In the genomic region with DNA sequence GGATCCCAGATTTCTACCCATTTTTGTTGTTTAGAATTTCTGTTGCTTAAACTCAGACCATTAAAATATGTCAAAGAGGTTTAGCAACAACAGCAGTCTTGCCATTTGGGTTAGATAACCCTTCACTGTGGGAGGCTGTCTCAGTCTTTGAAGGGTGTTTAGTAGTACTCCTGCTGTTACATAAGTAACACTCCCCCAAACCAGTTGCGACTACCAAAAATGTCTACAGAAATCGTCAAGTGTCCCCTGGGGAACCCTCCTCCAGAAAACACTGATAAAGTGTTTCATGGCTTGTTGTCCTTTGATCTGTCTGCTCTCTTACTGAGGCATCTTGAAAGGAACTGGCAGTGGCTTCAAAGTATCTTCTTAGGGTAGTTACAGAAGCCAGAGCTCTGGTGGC, we compare ENCODE assay signal across 13 mouse cellular contexts.
DNase-seq lines count a peak whose midpoint lies in the region; TF ChIP-seq lines count a peak whose summit lies in the region.
"Had no signal": no experiment of that assay in that cellular context is flagged by ENCODE, and none has a peak within 500 bp of the region (broad histone marks: within the 10 kb centered on the region; RNA-seq: fewer than 3 reads in every experiment).

No protein-coding gene starts in this region.

- no peak overlapping the region for H3K4me3 ChIP-seq in gastrocnemius, adult 2 months
- H3K4me3 ChIP-seq in brown adipose tissue, adult 24 weeks (ENCODE audit: insufficient read depth, low read depth, low read length), result no peak overlapping the region
- H3K4me3 ChIP-seq: liver, embryonic 12.5 days had no signal

- H3K27ac ChIP-seq in gastrocnemius, adult 2 months, result 0 out of 2 replicates have a peak overlapping the region, but pooled peaks have one; percentile 21
- H3K27ac ChIP-seq in brown adipose tissue, adult 24 weeks (replicated peaks; ENCODE audit: low read depth, low read length), result peak overlapping the region; percentile 68
- H3K27ac ChIP-seq: liver, embryonic 12.5 days; stomach, postnatal 0 days had no signal

- H3K4me1 ChIP-seq in brown adipose tissue, adult 24 weeks (ENCODE audit: control insufficient read depth, insufficient read depth, insufficient read length, low read length), result peaks cover 6% of the 10 kb centered on the region
- H3K4me1 ChIP-seq: liver, embryonic 12.5 days had no signal

- intact Hi-C loops in gastrocnemius, adult 2 months (cut with DNase I), result no loop called here
- intact Hi-C loops in gastrocnemius, postnatal 14 days (cut with DNase I; ENCODE audit: low total_unique reads), result no loop called here

- no peak for DNase-seq in gastrocnemius, adult 2 months
- no peak for DNase-seq in gastrocnemius, postnatal 14 days
- peak; percentile 46 for DNase-seq in right cerebral cortex, adult 18-20 months
- DNase-seq in right cerebral cortex, postnatal 4 days, result no peak
- peak; percentile 72 for DNase-seq in telencephalon, adult 2 months (ENCODE audit: low read depth, low spot score)
- DNase-seq in MN1 (ENCODE audit: low spot score), result no peak
- DNase-seq: adrenal gland, adult 8-10 months; cerebellum, adult 18-20 months; lung, embryonic 14.5 days; right cerebral cortex, postnatal 25 days had no signal

- TF ChIP-seq CTCF in gastrocnemius, adult 2 months (IDR thresholded peaks at IDR 0.05), result no peak

Comparison
In these comparisons a context has a peak if more than half of its experiments do, and no peak if none do; other contexts are left out.
1. DNase-seq: peak in right cerebral cortex, adult 18-20 months (single experiment) and telencephalon, adult 2 months (single experiment); none in gastrocnemius, adult 2 months (single experiment), gastrocnemius, postnatal 14 days (single experiment), right cerebral cortex, postnatal 4 days (single experiment) and MN1 (single experiment).